Mouse (Mus musculus): Measurements from ENCODE around the gene Endov. TPM values are rescaled to one million over a fixed set of nuclear protein-coding genes. Genes with fewer than 3 reads are reported as not detected.

Gene Endov
- polyA plus RNA-seq, 1 experiment: 15.7 TPM

- no peak overlapping the region for H3K27ac ChIP-seq (ENCODE audit: insufficient read depth, low read length)
- H3K36me3 ChIP-seq (ENCODE audit: control insufficient read depth, insufficient read depth, low read length): no peaks in the 10 kb centered on the region
- H3K4me1 ChIP-seq (ENCODE audit: control insufficient read depth, insufficient read depth, insufficient read length): peaks cover 22% of the 10 kb centered on the region
- TF ChIP-seq CTCF (IDR thresholded peaks at IDR 0.05; ENCODE audit: extremely low read depth, insufficient read depth, insufficient read length, insufficient replicate concordance): no peak
- no peak for TF ChIP-seq POLR2A (IDR thresholded peaks at IDR 0.05; ENCODE audit: low read depth, low read length)
- peaks cover 31% of the 10 kb centered on the region for H3K27me3 ChIP-seq (ENCODE audit: control insufficient read depth, insufficient read depth, low read length)
- no peak overlapping the region for H3K4me3 ChIP-seq (ENCODE audit: extremely low read depth, insufficient read depth, insufficient read length)
- no peak for DNase-seq (ENCODE audit: low read depth in 1 of 2, low spot score in 2 of 2)
- 9% methylated on average over 10 of the region's 10 CpGs for WGBS
Measured at GRCm38 (mm10) chr11:119545741-119546495, 54.8 kb downstream of the Endov start.

GRCm38 (mm10) chr11:119546496-119547182, 55.5 kb downstream of the Endov start:
- TF ChIP-seq POLR2A (IDR thresholded peaks at IDR 0.05; ENCODE audit: low read depth, low read length): no peak
- no peak for TF ChIP-seq CTCF (IDR thresholded peaks at IDR 0.05; ENCODE audit: extremely low read depth, insufficient read depth, insufficient read length, insufficient replicate concordance)
- peaks cover 31% of the 10 kb centered on the region for H3K27me3 ChIP-seq (ENCODE audit: control insufficient read depth, insufficient read depth, low read length)
- H3K36me3 ChIP-seq (ENCODE audit: control insufficient read depth, insufficient read depth, low read length): no peaks in the 10 kb centered on the region
- no peak overlapping the region for H3K27ac ChIP-seq (ENCODE audit: insufficient read depth, low read length)
- H3K4me1 ChIP-seq (ENCODE audit: control insufficient read depth, insufficient read depth, insufficient read length): peaks cover 22% of the 10 kb centered on the region
- no peak for DNase-seq (ENCODE audit: low read depth in 1 of 2, low spot score in 2 of 2)
- peak overlapping the region; percentile 46; the same call in 1 of the 2 replicates for H3K4me3 ChIP-seq (ENCODE audit: extremely low read depth, insufficient read depth, insufficient read length)
- 3% methylated on average over 45 of the region's 46 CpGs for WGBS

GRCm38 (mm10) chr11:119547183-119547921, 56.2 kb downstream of the Endov start, which contains the start of gene Nptx1:
Gene Nptx1, minus strand, starts transcription at chr11:119547753.
- WGBS: 1% methylated on average over 86 of the region's 90 CpGs
- no peak for DNase-seq (ENCODE audit: low read depth in 1 of 2, low spot score in 2 of 2)
- Histone ChIP-seq H3K27ac (ENCODE audit: insufficient read depth, low read length) (no peak within 1 kb of the TSS), H3K27me3 (ENCODE audit: control insufficient read depth, insufficient read depth, low read length) (peaks cover 31% of the 10 kb centered on the region), H3K4me3 (ENCODE audit: extremely low read depth, insufficient read depth, insufficient read length) (peak within 1 kb of the TSS; percentile 46; the same call in 1 of the 2 replicates), H3K36me3 (ENCODE audit: control insufficient read depth, insufficient read depth, low read length) (no peaks in the 10 kb centered on the region), H3K4me1 (ENCODE audit: control insufficient read depth, insufficient read depth, insufficient read length) (peaks cover 22% of the 10 kb centered on the region)
- TF ChIP-seq CTCF (IDR thresholded peaks at IDR 0.05; ENCODE audit: extremely low read depth, insufficient read depth, insufficient read length, insufficient replicate concordance) (no peak), POLR2A (IDR thresholded peaks at IDR 0.05; ENCODE audit: low read depth, low read length) (no peak)

GRCm38 (mm10) chr11:119547951-119548591, 56.9 kb downstream of the Endov start:
- H3K4me3 ChIP-seq (ENCODE audit: extremely low read depth, insufficient read depth, insufficient read length): peak overlapping the region; percentile 46; the same call in 1 of the 2 replicates
- WGBS: 2% methylated on average over 39 of the region's 39 CpGs
- H3K27me3 ChIP-seq (ENCODE audit: control insufficient read depth, insufficient read depth, low read length): peaks cover 31% of the 10 kb centered on the region
- TF ChIP-seq CTCF (IDR thresholded peaks at IDR 0.05; ENCODE audit: extremely low read depth, insufficient read depth, insufficient read length, insufficient replicate concordance) (no peak), POLR2A (IDR thresholded peaks at IDR 0.05; ENCODE audit: low read depth, low read length) (no peak)
- H3K27ac ChIP-seq (ENCODE audit: insufficient read depth, low read length): no peak overlapping the region
- no peaks in the 10 kb centered on the region for H3K36me3 ChIP-seq (ENCODE audit: control insufficient read depth, insufficient read depth, low read length)
- no peak for DNase-seq (ENCODE audit: low read depth in 1 of 2, low spot score in 2 of 2)
- H3K4me1 ChIP-seq (ENCODE audit: control insufficient read depth, insufficient read depth, insufficient read length): peaks cover 22% of the 10 kb centered on the region

- 7% methylated on average over 36 of the region's 37 CpGs for WGBS
- H3K4me1 ChIP-seq (ENCODE audit: control insufficient read depth, insufficient read depth, insufficient read length): peaks cover 22% of the 10 kb centered on the region
- TF ChIP-seq CTCF (IDR thresholded peaks at IDR 0.05; ENCODE audit: extremely low read depth, insufficient read depth, insufficient read length, insufficient replicate concordance): no peak
- no peak for TF ChIP-seq POLR2A (IDR thresholded peaks at IDR 0.05; ENCODE audit: low read depth, low read length)
- no peak overlapping the region for H3K27ac ChIP-seq (ENCODE audit: insufficient read depth, low read length)
- peaks cover 31% of the 10 kb centered on the region for H3K27me3 ChIP-seq (ENCODE audit: control insufficient read depth, insufficient read depth, low read length)
- no peaks in the 10 kb centered on the region for H3K36me3 ChIP-seq (ENCODE audit: control insufficient read depth, insufficient read depth, low read length)
- H3K4me3 ChIP-seq (ENCODE audit: extremely low read depth, insufficient read depth, insufficient read length): no peak overlapping the region
- no peak for DNase-seq (ENCODE audit: low read depth in 1 of 2, low spot score in 2 of 2)
Measured at GRCm38 (mm10) chr11:119548741-119549370, 57.7 kb downstream of the Endov start.

GRCm38 (mm10) chr11:119549371-119549811, 58.2 kb downstream of the Endov start:
- peaks cover 31% of the 10 kb centered on the region for H3K27me3 ChIP-seq (ENCODE audit: control insufficient read depth, insufficient read depth, low read length)
- no peaks in the 10 kb centered on the region for H3K36me3 ChIP-seq (ENCODE audit: control insufficient read depth, insufficient read depth, low read length)
- no peak for DNase-seq (ENCODE audit: low read depth in 1 of 2, low spot score in 2 of 2)
- WGBS: 6% methylated on average over 43 of the region's 43 CpGs
- no peak overlapping the region for H3K4me3 ChIP-seq (ENCODE audit: extremely low read depth, insufficient read depth, insufficient read length)
- peaks cover 22% of the 10 kb centered on the region for H3K4me1 ChIP-seq (ENCODE audit: control insufficient read depth, insufficient read depth, insufficient read length)
- H3K27ac ChIP-seq (ENCODE audit: insufficient read depth, low read length): no peak overlapping the region
- no peak for TF ChIP-seq CTCF (IDR thresholded peaks at IDR 0.05; ENCODE audit: extremely low read depth, insufficient read depth, insufficient read length, insufficient replicate concordance)
- no peak for TF ChIP-seq POLR2A (IDR thresholded peaks at IDR 0.05; ENCODE audit: low read depth, low read length)
